Mouse (Mus musculus): ENCODE measurements around the gene Ntng1.

DNA sequence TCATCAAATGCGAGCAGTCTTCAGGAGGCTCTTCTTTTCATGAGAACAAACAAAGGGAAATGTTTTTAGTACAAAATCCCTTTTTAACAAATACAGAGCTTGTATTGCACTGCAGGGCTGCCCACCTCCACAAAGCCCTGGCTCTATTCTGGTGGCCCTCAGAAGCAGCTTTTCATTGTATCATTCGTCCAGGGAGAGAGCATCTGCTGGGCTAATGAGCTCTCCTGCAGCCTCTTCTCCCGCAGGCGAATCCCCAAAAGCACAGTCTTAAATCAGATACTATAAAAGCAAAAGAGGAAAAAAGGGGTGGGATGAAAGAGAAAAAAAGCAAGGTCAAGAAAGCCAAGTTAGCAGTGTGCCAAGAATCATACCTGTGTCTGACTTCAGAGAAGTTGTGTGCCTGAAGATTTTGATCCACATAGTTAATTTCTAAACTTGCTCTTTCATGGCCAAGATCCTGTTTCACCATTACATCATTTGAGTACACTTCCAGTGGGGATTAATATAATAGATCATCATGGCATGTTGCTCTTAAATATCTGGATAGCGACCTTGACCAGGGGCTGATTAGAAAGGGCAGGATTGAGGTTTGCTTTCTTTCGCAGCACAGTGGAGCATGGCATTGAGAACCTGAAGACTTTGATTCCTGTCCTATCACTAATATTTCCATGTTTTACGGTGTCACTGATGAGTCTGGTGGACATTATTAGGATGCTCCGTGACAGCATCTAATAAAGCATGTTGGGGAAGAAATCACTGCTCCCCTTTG is 225.7 kb downstream of the Ntng1 start:
- TF ChIP-seq CTCF (conservative IDR thresholded peaks at IDR 0.05; ENCODE audit: insufficient read depth, insufficient read length, low read depth, low read length) (no peak), POLR2A (IDR thresholded peaks at IDR 0.05; ENCODE audit: low read depth, low read length) (no peak)

Measured in kidney, adult 2 months (tissue).